Mouse (Mus musculus) CH12.LX (cell line): ENCODE measurements around the gene Krt10. TPM values are rescaled to one million over a fixed set of nuclear protein-coding genes. Genes with fewer than 3 reads are reported as not detected.

Source experiments
- DNase-seq: peaks from one replicate; pipeline ENCODE4 v3.0.0-alpha.2; 2013; ENCODE audit errors: extremely low read depth
- H3K27ac ChIP-seq: 2 replicates; pipeline ENCODE4 v1.5.1; 2012; ENCODE audit warnings: low read depth, mild to moderate bottlenecking, control low read depth, moderate library complexity; ENCODE audit not compliant: insufficient read depth
- H3K27me3 ChIP-seq: replicated peaks from 2 replicates; pipeline ENCODE3; 2012; ENCODE audit warnings: inconsistent platforms
- H3K36me3 ChIP-seq, 2 experiments: replicated peaks in 1 of 2; 2 replicates each; pipeline versions ENCODE3 to v1.6.1; 2012; ENCODE audit warnings: inconsistent platforms in 1 of 2, low read length in 1 of 2, mild to moderate bottlenecking in 1 of 2, mixed read lengths in 1 of 2, moderate library complexity in 1 of 2; ENCODE audit not compliant: control insufficient read depth in 1 of 2, insufficient read depth in 1 of 2
- H3K4me1 ChIP-seq, 2 experiments: 2 replicates each; pipeline ENCODE4 v1.6.1; 2012; ENCODE audit warnings: inconsistent platforms in 1 of 2, moderate library complexity in 1 of 2; ENCODE audit not compliant: insufficient read depth in 2 of 2, control insufficient read depth in 1 of 2
- H3K4me2 ChIP-seq: 2 replicates; pipeline ENCODE4 v1.6.1; 2012; ENCODE audit warnings: low read depth, mild to moderate bottlenecking, control low read depth; ENCODE audit not compliant: poor library complexity, insufficient read depth, severe bottlenecking
- H3K4me3 ChIP-seq, 3 experiments: fragments of 150-350 bp in 1 of 3; sonication (generic) in 1 of 3; replicated peaks in 1 of 3; 2 replicates each; pipeline versions ENCODE3 to v1.5.1; 2011 to 2012; ENCODE audit warnings: low read depth in 2 of 3, low read length in 2 of 3, mild to moderate bottlenecking in 2 of 3, moderate library complexity in 2 of 3, control low read depth in 1 of 3, improper control_type of control experiment in 1 of 3, inconsistent platforms in 1 of 3, mixed read lengths in 1 of 3; ENCODE audit not compliant: poor library complexity in 1 of 3
- H3K79me2 ChIP-seq: replicated peaks from 2 replicates; pipeline ENCODE4 v1.6.1; 2012; ENCODE audit warnings: mild to moderate bottlenecking, moderate library complexity; ENCODE audit not compliant: control insufficient read depth, poor library complexity, insufficient read depth, severe bottlenecking; ENCODE audit errors: extremely low read depth
- H3K9ac ChIP-seq: 2 replicates; pipeline ENCODE4 v1.6.1; 2012; ENCODE audit warnings: low read depth, mild to moderate bottlenecking, control low read depth, moderate library complexity; ENCODE audit not compliant: insufficient read depth
- H3K9me3 ChIP-seq: replicated peaks from 2 replicates; pipeline ENCODE3; 2012; ENCODE audit warnings: low read length, inconsistent platforms, mixed read lengths
- CTCF ChIP-seq, 2 experiments: IDR thresholded peaks in 1 of 2; conservative IDR thresholded peaks in 1 of 2; 2 replicates each; pipeline ENCODE4 v1.5.1; 2011 to 2012; ENCODE audit warnings: low read depth in 2 of 2, low read length in 2 of 2, improper control_type of control experiment in 1 of 2, inconsistent platforms in 1 of 2, mild to moderate bottlenecking in 1 of 2, moderate library complexity in 1 of 2
- EP300 ChIP-seq: IDR thresholded peaks from 2 replicates; pipeline ENCODE4 v1.6.1; 2011; ENCODE audit warnings: low read length, improper control_type of control experiment
- HCFC1 ChIP-seq: IDR thresholded peaks from 2 replicates; pipeline ENCODE4 v1.6.1; 2012; ENCODE audit warnings: low read depth, mild to moderate bottlenecking, inconsistent platforms, low read length, improper control_type of control experiment
- IRF4 ChIP-seq: IDR thresholded peaks from 2 replicates; pipeline ENCODE4 v1.6.1; 2014; ENCODE audit warnings: low read depth, mild to moderate bottlenecking, inconsistent platforms, low read length, improper control_type of control experiment
- MAZ ChIP-seq: IDR thresholded peaks from 2 replicates; pipeline ENCODE4 v1.6.1; 2012; ENCODE audit warnings: low read depth, mild to moderate bottlenecking, inconsistent platforms, low read length, improper control_type of control experiment, moderate library complexity
- MYC ChIP-seq: IDR thresholded peaks from 2 replicates; pipeline ENCODE4 v1.6.1; 2011; ENCODE audit warnings: low read depth, mild to moderate bottlenecking, improper control_type of control experiment, low read length
- NELFE ChIP-seq: IDR thresholded peaks from 2 replicates; pipeline ENCODE4 v1.6.1; 2011; ENCODE audit warnings: low read depth, low read length, improper control_type of control experiment
- PAX5 ChIP-seq: IDR thresholded peaks from 2 replicates; pipeline ENCODE4 v1.6.1; 2012; ENCODE audit warnings: low read length, inconsistent platforms, mixed read lengths
- RAD21 ChIP-seq: IDR thresholded peaks from 2 replicates; pipeline ENCODE4 v1.6.1; 2011; ENCODE audit warnings: low read depth, mild to moderate bottlenecking, low read length, improper control_type of control experiment, moderate library complexity
- RCOR1 ChIP-seq: conservative IDR thresholded peaks from 2 replicates; pipeline ENCODE4 v1.6.1; 2012; ENCODE audit warnings: low read depth, mild to moderate bottlenecking, inconsistent platforms, low read length, improper control_type of control experiment
- SIN3A ChIP-seq: IDR thresholded peaks from 2 replicates; pipeline ENCODE4 v1.6.1; 2012; ENCODE audit warnings: low read length, improper control_type of control experiment, inconsistent platforms
- TCF12 ChIP-seq: IDR thresholded peaks from 2 replicates; pipeline ENCODE4 v1.6.1; 2014; ENCODE audit warnings: low read depth, mild to moderate bottlenecking, inconsistent platforms, low read length, improper control_type of control experiment
- USF1 ChIP-seq: IDR thresholded peaks from 2 replicates; pipeline ENCODE4 v1.6.1; 2014; ENCODE audit warnings: low read depth, mild to moderate bottlenecking, inconsistent platforms, low read length, improper control_type of control experiment
- USF2 ChIP-seq: conservative IDR thresholded peaks from 2 replicates; pipeline ENCODE4 v1.6.1; 2011; ENCODE audit warnings: low read depth, low read length, improper control_type of control experiment
- ZNF384 ChIP-seq: IDR thresholded peaks from 2 replicates; pipeline ENCODE4 v1.6.1; 2012; ENCODE audit warnings: low read depth, low read length, improper control_type of control experiment, inconsistent platforms
- dilution Hi-C: fragments of 300-500 bp; cut with MboI; formaldehyde crosslinking; loops from 2 replicates; pipeline ENCODE4 v1.14.3; 2020; ENCODE audit warnings: low sequenced_read_pairs; ENCODE audit not compliant: extremely low pct_unique_long_range_greater_than_20kb, extremely low pct_ligation_motif_present
- in situ Hi-C: fragments of 300-500 bp; cut with MboI; formaldehyde crosslinking; loops from 3 replicates; pipeline ENCODE4 v1.14.3; 2019; ENCODE audit warnings: low sequenced_read_pairs, low pct_ligation_motif_present, low pct_unique_long_range_greater_than_20kb, mixed read lengths
- polyA plus RNA-seq: library from polyadenylated mRNA; unstranded; fragments of >175 nt; gene quantifications from 2 replicates; pipeline ENCODE4 v1.2.1, GENCODE M21; 2012; ENCODE audit warnings: low read depth; ENCODE audit not compliant: insufficient read length
- total RNA-seq, 2 experiments: library from RNA; depleted of rRNA; stranded (reverse); fragments of 300-350 nt in 1 of 2; fragments of >200 nt in 1 of 2; gene quantifications; 2 replicates each; pipeline ENCODE4 v1.2.3; 2012 to 2014

The Krt10 gene
- total RNA-seq (2012; rRNA removed) (3.0 and 3.4 TPM in 2 replicates), total RNA-seq (2014; rRNA removed) (9.0 and 9.3 TPM in 2 replicates), polyA plus RNA-seq (12.2 and 15.3 TPM in 2 replicates)

GRCm38 (mm10) chr11:99389264-99389663, at the start of gene Krt10:
Krt10 (minus strand) TSS chr11:99389364.
- Histone ChIP-seq H3K4me1 (peaks cover 3 to 17% of the 10 kb centered on the region in 2 experiments), H3K9me3 (no peaks in the 10 kb centered on the region), H3K4me2 (no peak within 1 kb of the TSS), H3K4me3 (no peak within 1 kb of the TSS), H3K9ac (no peak within 1 kb of the TSS), H3K79me2 (no peaks in the 10 kb centered on the region), H3K27me3 (no peaks in the 10 kb centered on the region), H3K36me3 (peaks cover 6 to 32% of the 10 kb centered on the region in 2 experiments), H3K27ac (no peak within 1 kb of the TSS)
- DNase-seq, result no peak
- TF ChIP-seq CTCF (conservative IDR thresholded peaks at IDR 0.05 in 1 of 2, IDR thresholded peaks at IDR 0.05 in 1 of 2; ENCODE audit: low read depth in 2 of 2, low read length in 2 of 2), result no peak
- TF ChIP-seq TCF12, result no peak
- TF ChIP-seq PAX5, result no peak
- no peak for TF ChIP-seq RAD21
- TF ChIP-seq HCFC1, result no peak
- no peak for TF ChIP-seq RCOR1
- dilution Hi-C loops, result no loop called here
- in situ Hi-C loops, result loop anchor here (25.0 kb wide), 1 partner anchor 898 kb away; no protein-coding TSS in a partner anchor

GRCm38 (mm10) chr11:99437972-99438371, 48.8 kb upstream of the Krt10 start, which contains the start of gene Krt20:
Krt20 (minus strand) TSS chr11:99438150.
- TF ChIP-seq IRF4, result no peak
- TF ChIP-seq MAZ, result no peak
- no peak for TF ChIP-seq USF1
- no peak for TF ChIP-seq SIN3A
- no peak for TF ChIP-seq RCOR1
- no peak for TF ChIP-seq NELFE
- no peak for TF ChIP-seq EP300
- no peak for TF ChIP-seq ZNF384
- no peak for TF ChIP-seq USF2
- no peak for TF ChIP-seq MYC
- no peaks in the 10 kb centered on the region for H3K9me3 ChIP-seq
- dilution Hi-C loops (no loop called here), in situ Hi-C loops (no loop called here)
- H3K4me2 ChIP-seq, result no peak within 1 kb of the TSS
- H3K27me3 ChIP-seq, result peaks cover 80% of the 10 kb centered on the region
- no peak within 1 kb of the TSS for H3K4me3 ChIP-seq
- H3K36me3 ChIP-seq, result no peaks in the 10 kb centered on the region
- no peak within 1 kb of the TSS for H3K27ac ChIP-seq
- no peaks in the 10 kb centered on the region for H3K79me2 ChIP-seq
- H3K4me1 ChIP-seq, result no peaks in the 10 kb centered on the region
- no peak for DNase-seq
- no peak within 1 kb of the TSS for H3K9ac ChIP-seq
